Mouse (Mus musculus) midbrain, embryonic 15.5 days (tissue): ENCODE measurements at regions not wholly inside any gene's neighbourhood (a gene's known extent, or its start where the extent isn't known, plus 50 kb on each side); places are given as distances from the start of the nearest gene placed in this dataset.

Experiments
- ATAC-seq: fragments of 200-750 bp; cut with Nextera tagmentation; replicated peaks from 2 replicates; pipeline ENCODE4 v1.8.0; 2017; ENCODE audit warnings: moderate TSS enrichment
- H3K27ac ChIP-seq: fragments of 300-500 bp; sonication (generic); 2 replicates; pipeline ENCODE4 v1.5.1; 2015; ENCODE audit warnings: mild to moderate bottlenecking, inconsistent platforms
- H3K27me3 ChIP-seq: fragments of 300-500 bp; sonication (generic); replicated peaks from 2 replicates; pipeline ENCODE4 v1.6.1; 2015; ENCODE audit warnings: inconsistent platforms
- H3K36me3 ChIP-seq: fragments of 300-500 bp; sonication (generic); replicated peaks from 2 replicates; pipeline ENCODE4 v1.6.1; 2015; ENCODE audit warnings: inconsistent platforms
- H3K4me1 ChIP-seq: fragments of 300-500 bp; sonication (generic); 2 replicates; pipeline ENCODE4 v1.6.1; 2015; ENCODE audit warnings: inconsistent platforms
- H3K4me2 ChIP-seq: fragments of 300-500 bp; sonication (generic); 2 replicates; pipeline ENCODE4 v1.6.1; 2015; ENCODE audit warnings: inconsistent platforms, mild to moderate bottlenecking, moderate library complexity
- H3K4me3 ChIP-seq: fragments of 300-500 bp; sonication (generic); 2 replicates; pipeline ENCODE4 v1.5.1; 2015; ENCODE audit warnings: mild to moderate bottlenecking, inconsistent platforms
- H3K9ac ChIP-seq: fragments of 300-500 bp; sonication (generic); 2 replicates; pipeline ENCODE4 v1.6.1; 2015; ENCODE audit warnings: mild to moderate bottlenecking, inconsistent platforms
- H3K9me3 ChIP-seq: fragments of 300-500 bp; sonication (generic); 2 replicates; pipeline ENCODE4 v1.6.1; 2016; ENCODE audit warnings: inconsistent platforms
- WGBS: fragments of 180-500 bp; shearing (Covaris S2); methylation state at CpG from one replicate; pipeline ENCODE4 v1.1.7; 2015; ENCODE audit warnings: mixed read lengths; 5-methylcytosine and 5-hydroxymethylcytosine counted together

DNA sequence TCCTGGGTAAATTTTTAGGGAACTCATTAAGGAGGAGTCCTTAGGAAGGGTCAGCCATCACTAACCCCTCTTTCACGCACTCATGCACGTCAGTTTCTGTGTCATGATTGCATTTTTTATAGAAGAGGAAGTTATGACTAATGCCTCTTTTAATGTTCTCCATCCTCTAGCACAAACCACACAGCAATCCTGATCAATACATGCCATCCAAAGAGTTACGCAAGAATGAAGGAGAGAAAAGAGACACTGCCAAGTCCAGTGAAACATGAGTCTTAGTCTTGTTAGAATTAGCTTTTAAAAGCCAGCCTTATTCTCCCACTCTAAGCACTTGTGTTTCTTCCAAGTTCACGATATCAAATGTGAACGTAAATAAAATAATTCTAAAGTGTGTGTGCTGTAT lies 151.0 kb upstream of the Tll1 start:
- ATAC-seq, result no peak
- Histone ChIP-seq H3K27ac (no peak overlapping the region), H3K27me3 (no peaks in the 10 kb centered on the region), H3K4me1 (no peaks in the 10 kb centered on the region), H3K36me3 (no peaks in the 10 kb centered on the region), H3K4me3 (no peak overlapping the region), H3K9ac (no peak overlapping the region), H3K9me3 (no peaks in the 10 kb centered on the region), H3K4me2 (no peak overlapping the region)
- WGBS, result 92% methylated on average over 5 of the region's 5 CpGs

DNA sequence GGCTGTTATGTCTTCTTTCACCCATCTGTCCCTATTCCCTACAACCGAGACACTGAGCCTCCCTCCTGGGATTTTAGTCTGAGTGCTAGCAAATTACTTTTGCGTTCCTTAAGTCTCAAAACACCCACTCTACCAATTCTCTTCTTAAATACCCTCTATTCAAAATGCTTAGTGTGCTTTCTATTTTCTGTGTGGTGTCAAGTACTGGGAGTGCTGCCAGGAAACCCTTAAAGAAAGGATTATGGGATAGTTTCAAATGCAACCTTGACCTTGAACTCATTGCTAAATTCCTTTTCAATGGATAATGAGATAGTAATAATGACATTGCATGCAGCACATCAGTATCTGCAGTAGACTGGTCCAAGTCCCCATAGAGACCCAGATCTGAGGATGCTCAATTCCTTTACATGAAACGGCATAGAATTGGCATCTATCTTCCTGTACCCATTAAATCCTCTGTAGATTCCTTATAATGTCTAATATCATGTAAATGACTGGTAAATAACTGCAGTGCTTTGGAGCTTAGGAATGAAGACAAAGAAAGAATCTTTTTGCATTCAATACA lies 142.1 kb upstream of the Tll1 start:
- Histone ChIP-seq H3K4me1 (no peaks in the 10 kb centered on the region), H3K27me3 (no peaks in the 10 kb centered on the region), H3K36me3 (no peaks in the 10 kb centered on the region), H3K9me3 (no peaks in the 10 kb centered on the region), H3K4me2 (no peak overlapping the region), H3K27ac (no peak overlapping the region), H3K4me3 (no peak overlapping the region), H3K9ac (no peak overlapping the region)
- peak; percentile 65; the same call in 1 of the 2 replicates for ATAC-seq
- 29% methylated on average over 3 of the region's 3 CpGs for WGBS

DNA sequence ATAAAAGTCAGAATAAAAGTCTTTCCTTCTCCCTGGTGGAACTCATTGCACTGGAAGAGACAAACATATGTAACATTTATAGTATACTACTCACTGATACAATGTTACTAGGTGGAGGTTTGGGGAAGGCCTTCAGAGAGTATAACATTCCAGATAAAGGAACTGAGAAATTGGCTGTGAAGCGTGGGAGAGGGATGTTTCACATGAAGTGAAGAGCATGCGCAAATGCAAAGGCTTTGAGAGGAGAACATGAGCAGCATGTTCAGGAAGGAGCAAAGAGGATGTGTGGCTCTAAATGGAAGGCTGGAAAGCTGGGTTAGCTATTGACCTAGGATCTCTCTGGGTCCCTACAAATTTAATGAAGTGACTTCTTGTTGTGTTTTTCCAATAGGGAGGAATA lies 141.4 kb upstream of the Tll1 start:
- no peaks in the 10 kb centered on the region for H3K27me3 ChIP-seq
- 76% methylated on average over 2 of the region's 2 CpGs for WGBS

DNA sequence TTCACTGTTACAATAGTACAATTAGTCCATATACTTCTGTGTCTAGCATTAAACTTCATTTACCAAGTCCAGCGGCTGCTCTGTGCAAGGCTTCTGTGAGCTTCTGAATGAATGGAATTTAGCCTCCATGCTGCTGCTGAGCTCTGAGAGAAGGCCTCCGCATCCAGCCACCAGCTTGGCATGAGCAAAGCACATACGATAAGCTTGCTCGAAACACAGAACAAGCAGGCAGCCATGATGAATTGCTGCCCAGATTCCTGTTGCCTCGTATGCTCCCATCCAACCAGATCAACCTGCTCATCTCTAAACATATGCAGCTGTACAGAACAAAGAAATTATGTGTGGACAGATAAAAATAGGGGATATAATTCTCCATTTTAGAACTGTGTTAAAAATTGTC lies 140.4 kb upstream of the Tll1 start:
- Histone ChIP-seq H3K27ac (no peak overlapping the region), H3K27me3 (no peaks in the 10 kb centered on the region), H3K36me3 (no peaks in the 10 kb centered on the region), H3K9me3 (no peaks in the 10 kb centered on the region), H3K4me1 (no peaks in the 10 kb centered on the region), H3K4me2 (no peak overlapping the region), H3K4me3 (no peak overlapping the region), H3K9ac (no peak overlapping the region)
- no peak for ATAC-seq
- 83% methylated on average over 5 of the region's 5 CpGs for WGBS

More for the DNA sequence above, 141.4 kb upstream of the Tll1 start:
- Histone ChIP-seq H3K9me3 (no peaks in the 10 kb centered on the region), H3K36me3 (no peaks in the 10 kb centered on the region), H3K9ac (no peak overlapping the region), H3K4me1 (no peaks in the 10 kb centered on the region), H3K27ac (no peak overlapping the region), H3K4me2 (no peak overlapping the region), H3K4me3 (no peak overlapping the region)
- ATAC-seq, result no peak

DNA sequence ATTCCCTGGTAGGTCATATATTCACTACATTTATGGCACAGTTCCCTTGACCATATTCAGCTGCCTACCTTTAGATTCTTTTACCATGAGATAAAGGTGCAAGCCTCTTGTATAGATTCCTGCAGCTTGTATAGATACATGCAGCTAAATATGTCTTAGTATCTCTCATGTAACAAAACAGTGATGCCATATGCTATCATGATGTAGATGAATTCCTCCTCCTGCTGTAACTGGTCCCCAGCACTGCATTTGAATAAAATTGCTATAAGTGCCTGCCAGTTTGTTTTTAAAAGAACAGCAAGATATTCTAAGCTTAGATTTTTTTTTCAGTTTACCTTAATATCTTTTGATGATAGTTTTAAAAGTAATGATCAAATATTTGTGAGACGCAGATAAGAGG lies 138.9 kb upstream of the Tll1 start:
- Histone ChIP-seq H3K27ac (no peak overlapping the region), H3K36me3 (no peaks in the 10 kb centered on the region), H3K4me3 (no peak overlapping the region), H3K9ac (no peak overlapping the region), H3K9me3 (no peaks in the 10 kb centered on the region), H3K4me1 (no peaks in the 10 kb centered on the region), H3K4me2 (no peak overlapping the region), H3K27me3 (no peaks in the 10 kb centered on the region)
- 97% methylated on average over 1 of the region's 1 CpGs for WGBS
- no peak for ATAC-seq

DNA sequence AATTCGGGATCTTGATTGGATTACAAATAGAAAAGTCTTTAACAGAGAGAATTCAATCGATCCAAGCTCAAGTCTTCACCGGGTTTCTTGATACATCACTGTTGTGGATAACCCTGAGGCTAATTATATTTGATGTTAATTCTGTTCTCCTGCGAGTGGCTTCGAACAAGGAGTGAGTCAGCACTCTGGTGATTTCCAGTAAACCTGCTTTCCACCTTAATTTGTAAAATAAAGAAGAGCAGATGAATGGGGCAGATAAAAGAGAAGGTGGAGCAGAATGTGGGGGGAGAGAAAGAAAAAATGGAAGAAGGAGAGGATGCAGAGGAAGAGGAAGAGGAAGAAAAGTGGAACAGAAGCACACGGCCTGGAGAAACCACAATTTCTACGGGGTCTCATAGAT lies 137.5 kb upstream of the Tll1 start:
- no peak for ATAC-seq
- Histone ChIP-seq H3K4me3 (no peak overlapping the region), H3K9ac (no peak overlapping the region), H3K36me3 (no peaks in the 10 kb centered on the region), H3K4me2 (no peak overlapping the region), H3K27ac (no peak overlapping the region), H3K9me3 (no peaks in the 10 kb centered on the region), H3K4me1 (no peaks in the 10 kb centered on the region), H3K27me3 (no peaks in the 10 kb centered on the region)
- 81% methylated on average over 7 of the region's 7 CpGs for WGBS

DNA sequence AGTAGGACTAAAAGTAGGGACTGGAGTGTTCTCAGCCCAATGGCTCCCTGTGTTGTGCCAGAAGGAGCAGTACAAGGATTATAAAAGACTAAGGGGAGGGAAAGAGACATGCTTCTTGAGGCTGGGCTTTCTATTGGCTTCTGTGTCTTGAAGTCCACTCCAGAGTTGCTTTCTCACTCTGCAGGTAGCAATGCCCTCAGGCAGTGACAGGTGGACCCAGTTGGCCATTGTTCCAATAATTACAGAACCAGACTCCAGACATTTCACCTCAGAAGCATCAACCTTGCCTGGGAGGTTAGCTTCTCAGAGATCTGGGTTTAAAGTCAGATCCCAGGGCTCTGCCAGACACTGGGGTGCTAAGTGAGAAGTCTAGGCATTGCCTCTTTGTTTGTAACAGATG lies 136.3 kb upstream of the Tll1 start:
- H3K27ac ChIP-seq, result no peak overlapping the region

DNA sequence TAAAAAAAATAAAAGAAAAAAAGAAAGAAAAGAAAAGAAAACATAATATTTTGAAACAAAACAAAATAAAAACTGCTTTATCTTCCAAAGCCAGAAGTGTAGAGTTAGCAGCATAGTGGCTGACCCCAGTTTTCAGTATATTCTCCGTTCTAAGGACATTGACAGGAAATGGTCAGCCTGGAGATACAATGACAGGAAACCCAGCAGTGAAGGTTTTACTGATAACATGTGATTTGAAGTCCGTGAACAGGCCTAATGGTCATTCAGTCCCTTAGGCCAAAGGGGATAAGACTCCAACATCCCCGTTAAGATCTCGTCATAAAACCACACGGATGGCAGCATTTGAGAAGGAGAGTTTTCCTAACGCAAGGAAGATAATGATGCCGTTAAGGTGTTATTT lies 131.3 kb upstream of the Tll1 start:
- no peak overlapping the region for H3K4me3 ChIP-seq
- H3K4me1 ChIP-seq, result no peaks in the 10 kb centered on the region
- H3K9ac ChIP-seq, result no peak overlapping the region
- no peak overlapping the region for H3K4me2 ChIP-seq
- H3K27me3 ChIP-seq, result no peaks in the 10 kb centered on the region
- ATAC-seq, result no peak
- H3K27ac ChIP-seq, result no peak overlapping the region
- 80% methylated on average over 7 of the region's 7 CpGs for WGBS
- no peaks in the 10 kb centered on the region for H3K9me3 ChIP-seq
- H3K36me3 ChIP-seq, result no peaks in the 10 kb centered on the region

More for the DNA sequence above, 136.3 kb upstream of the Tll1 start:
- Histone ChIP-seq H3K4me2 (no peak overlapping the region), H3K4me1 (no peaks in the 10 kb centered on the region), H3K27me3 (no peaks in the 10 kb centered on the region), H3K9ac (no peak overlapping the region), H3K9me3 (no peaks in the 10 kb centered on the region), H3K36me3 (no peaks in the 10 kb centered on the region), H3K4me3 (no peak overlapping the region)
- ATAC-seq, result no peak

DNA sequence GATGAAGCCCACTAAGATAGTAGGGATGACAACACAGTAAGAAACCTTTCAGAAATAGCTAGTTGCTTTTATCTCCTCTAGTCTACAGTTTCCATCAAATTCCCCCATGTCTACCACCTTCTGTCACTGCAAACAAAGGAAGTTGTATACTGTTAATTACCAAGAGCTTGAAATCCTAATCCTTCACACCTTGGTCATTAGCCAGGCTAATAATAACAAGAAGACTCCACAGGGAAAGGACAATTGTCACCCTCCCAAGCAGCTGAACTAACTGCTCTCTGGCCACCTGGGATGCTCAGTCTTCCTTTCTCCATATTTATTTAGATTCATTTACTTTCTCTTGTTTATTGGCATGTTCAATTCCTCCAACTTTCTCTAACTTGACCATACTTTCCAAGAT lies 130.5 kb upstream of the Tll1 start:
- Histone ChIP-seq H3K4me2 (no peak overlapping the region), H3K4me3 (no peak overlapping the region), H3K9me3 (no peaks in the 10 kb centered on the region), H3K27ac (no peak overlapping the region), H3K4me1 (no peaks in the 10 kb centered on the region), H3K36me3 (no peaks in the 10 kb centered on the region), H3K9ac (no peak overlapping the region), H3K27me3 (no peaks in the 10 kb centered on the region)
- ATAC-seq, result no peak

DNA sequence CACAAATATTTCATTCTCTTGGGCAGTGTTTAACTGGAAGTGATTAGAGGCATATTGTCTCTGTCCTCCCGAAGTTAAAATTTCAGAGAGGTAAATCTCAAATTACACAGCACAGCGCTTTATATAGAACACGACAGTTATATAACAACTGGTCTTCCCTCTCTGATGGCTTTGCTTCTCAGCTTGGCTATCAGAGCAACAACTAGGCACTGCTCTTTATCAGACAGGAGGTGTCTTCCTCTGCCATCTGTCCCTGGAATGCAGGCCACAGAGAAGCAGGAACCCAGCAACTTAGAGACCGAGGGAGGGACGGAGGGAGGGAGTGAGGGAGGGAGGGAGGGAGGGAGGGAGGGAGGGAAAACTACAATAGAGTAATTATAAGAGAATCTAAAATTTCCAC lies 129.4 kb upstream of the Tll1 start:
- Histone ChIP-seq H3K4me3 (no peak overlapping the region), H3K9me3 (no peaks in the 10 kb centered on the region), H3K4me1 (no peaks in the 10 kb centered on the region), H3K9ac (no peak overlapping the region), H3K4me2 (no peak overlapping the region), H3K27ac (no peak overlapping the region), H3K27me3 (no peaks in the 10 kb centered on the region), H3K36me3 (no peaks in the 10 kb centered on the region)
- 68% methylated on average over 5 of the region's 5 CpGs for WGBS
- ATAC-seq, result no peak

DNA sequence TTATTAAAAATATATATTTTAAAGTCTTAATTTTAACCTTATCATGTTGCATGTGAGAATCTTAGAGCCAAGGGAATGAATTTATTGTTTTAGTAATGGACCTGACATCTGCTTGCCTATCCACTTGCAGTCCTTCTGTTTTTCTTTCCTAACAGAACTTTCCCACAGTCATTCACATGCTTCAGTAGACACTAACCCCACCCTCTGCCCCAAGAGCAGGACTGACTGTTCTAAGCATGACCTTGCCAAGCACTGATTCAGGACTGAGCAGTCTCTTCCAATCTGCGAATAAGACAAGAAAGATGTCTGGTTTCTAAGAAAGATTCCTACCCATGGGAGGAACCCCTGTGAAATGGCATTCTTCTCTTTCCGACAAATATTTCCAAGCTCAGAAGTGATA lies 117.9 kb upstream of the Tll1 start:
- no peaks in the 10 kb centered on the region for H3K36me3 ChIP-seq
- H3K4me1 ChIP-seq, result no peaks in the 10 kb centered on the region
- H3K9ac ChIP-seq, result no peak overlapping the region
- ATAC-seq, result no peak
- WGBS, result 87% methylated on average over 2 of the region's 2 CpGs
- H3K9me3 ChIP-seq, result no peaks in the 10 kb centered on the region
- H3K4me2 ChIP-seq, result no peak overlapping the region
- no peaks in the 10 kb centered on the region for H3K27me3 ChIP-seq
- no peak overlapping the region for H3K4me3 ChIP-seq
- H3K27ac ChIP-seq, result no peak overlapping the region

DNA sequence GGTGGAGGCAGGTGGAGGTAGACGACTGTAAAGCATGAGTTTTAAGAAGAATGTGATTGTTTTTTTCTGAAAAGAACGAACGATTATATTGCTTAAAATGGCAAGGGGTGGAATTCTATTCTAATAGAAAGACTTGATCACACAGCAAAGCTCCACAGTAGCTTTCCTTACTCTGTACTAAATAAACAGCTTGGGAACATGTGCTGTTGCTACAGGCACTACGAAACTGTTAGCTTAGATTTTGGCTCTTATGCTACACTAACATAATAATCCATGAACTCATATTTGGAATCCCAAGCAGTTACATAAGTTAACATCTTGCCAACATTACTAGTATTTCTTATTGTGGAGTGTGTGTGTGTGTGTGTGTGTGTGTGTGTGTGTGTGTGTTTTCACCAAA lies 114.3 kb upstream of the Tll1 start:
- Histone ChIP-seq H3K4me3 (no peak overlapping the region), H3K4me2 (no peak overlapping the region), H3K9ac (no peak overlapping the region), H3K36me3 (no peaks in the 10 kb centered on the region), H3K27me3 (no peaks in the 10 kb centered on the region), H3K9me3 (no peaks in the 10 kb centered on the region), H3K27ac (no peak overlapping the region), H3K4me1 (no peaks in the 10 kb centered on the region)
- WGBS, result 90% methylated on average over 4 of the region's 4 CpGs
- no peak for ATAC-seq

DNA sequence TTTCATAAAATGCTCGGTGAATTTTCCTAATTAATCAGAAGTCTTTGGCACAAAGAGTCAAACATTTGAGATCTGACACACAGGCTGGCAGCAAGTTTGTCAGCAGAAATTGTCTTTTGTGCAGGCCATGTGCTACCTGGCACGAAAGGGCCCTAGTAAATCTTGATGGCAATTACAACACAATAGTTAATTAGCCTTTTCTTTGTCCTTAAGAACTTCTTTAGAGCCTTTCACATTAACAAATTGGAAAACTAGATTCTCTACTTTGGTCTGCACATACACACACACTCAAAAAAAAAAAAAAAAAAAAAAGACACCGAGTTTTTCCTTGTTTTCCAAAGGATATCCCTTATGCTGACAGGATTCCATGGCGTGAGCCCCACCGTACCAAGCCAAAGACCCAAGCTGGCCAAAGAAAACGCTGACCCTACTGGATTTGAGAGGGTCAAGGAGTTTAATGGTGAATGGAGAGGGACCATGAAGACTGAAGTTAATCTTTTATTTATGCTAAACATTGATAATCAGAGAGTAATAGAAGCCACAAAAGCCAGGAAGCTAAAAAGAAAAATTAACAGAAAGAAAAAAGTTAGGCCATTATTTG lies 113.2 kb upstream of the Tll1 start:
- Histone ChIP-seq H3K9ac (no peak overlapping the region), H3K4me3 (no peak overlapping the region), H3K4me2 (no peak overlapping the region), H3K27ac (no peak overlapping the region), H3K27me3 (no peaks in the 10 kb centered on the region), H3K4me1 (no peaks in the 10 kb centered on the region), H3K36me3 (no peaks in the 10 kb centered on the region), H3K9me3 (no peaks in the 10 kb centered on the region)
- WGBS, result 68% methylated on average over 6 of the region's 6 CpGs
- ATAC-seq, result no peak
